Mouse (Mus musculus) intestine, embryonic 16.5 days (tissue): ENCODE measurements around the gene Tgfbr2. TPM values are rescaled to one million over a fixed set of nuclear protein-coding genes. Genes with fewer than 3 reads are reported as not detected.

Source experiments
- ATAC-seq: fragments of 200-750 bp; cut with Nextera tagmentation; 2 replicates; pipeline ENCODE4 v1.8.0; 2017; ENCODE audit warnings: moderate TSS enrichment, moderate library complexity
- H3K27ac ChIP-seq: fragments of 300-500 bp; sonication (generic); 2 replicates; pipeline ENCODE4 v1.5.1; 2014; ENCODE audit warnings: mild to moderate bottlenecking, low read length
- H3K27me3 ChIP-seq: fragments of 300-500 bp; sonication (generic); replicated peaks from 2 replicates; pipeline ENCODE4 v1.6.1; 2014; ENCODE audit warnings: low read length, control low read depth, mixed read lengths; ENCODE audit not compliant: control insufficient read depth, insufficient read depth
- H3K36me3 ChIP-seq: fragments of 300-500 bp; sonication (generic); 2 replicates; pipeline ENCODE4 v1.6.1; 2014; ENCODE audit warnings: low read length, control low read depth; ENCODE audit not compliant: control insufficient read depth, insufficient read depth
- H3K4me1 ChIP-seq: fragments of 300-500 bp; sonication (generic); 2 replicates; pipeline ENCODE4 v1.6.1; 2014; ENCODE audit warnings: low read length, control low read depth, mixed read lengths; ENCODE audit not compliant: control insufficient read depth, insufficient read depth
- H3K4me2 ChIP-seq: fragments of 300-500 bp; sonication (generic); 2 replicates; pipeline ENCODE4 v1.6.1; 2014; ENCODE audit warnings: low read depth, low read length, control low read depth
- H3K4me3 ChIP-seq: fragments of 300-500 bp; sonication (generic); 2 replicates; pipeline ENCODE4 v1.5.1; 2014; ENCODE audit warnings: mild to moderate bottlenecking, low read length
- H3K9ac ChIP-seq: fragments of 300-500 bp; sonication (generic); 2 replicates; pipeline ENCODE4 v1.6.1; 2014; ENCODE audit warnings: low read depth, low read length
- H3K9me3 ChIP-seq: fragments of 300-500 bp; sonication (generic); 2 replicates; pipeline ENCODE4 v1.6.1; 2016; ENCODE audit warnings: low read length, control low read depth; ENCODE audit not compliant: control insufficient read depth
- WGBS: fragments of 180-500 bp; shearing (Covaris S2); extraction: QIAGEN DNeasy Blood & Tissue Kit; methylation state at CpG from one replicate; pipeline ENCODE4 v1.1.7; 2014; 5-methylcytosine and 5-hydroxymethylcytosine counted together
- polyA plus RNA-seq: library from polyadenylated mRNA; unstranded; fragments of >200 nt; fragmentation: Nextera tagmentation; extraction: Ambion mirVana; gene quantifications from 2 replicates; pipeline ENCODE4 v1.2.1, GENCODE M21; 2015

Gene Tgfbr2
- polyA plus RNA-seq = 23.6 and 26.9 TPM in 2 replicates

- peak within 1 kb of the TSS; percentile 84 for H3K4me2 ChIP-seq
- H3K9me3 ChIP-seq = no peaks in the 10 kb centered on the region
- peak within 1 kb of the TSS; percentile 95 for H3K4me3 ChIP-seq
- no peaks in the 10 kb centered on the region for H3K27me3 ChIP-seq
- peaks cover 28% of the 10 kb centered on the region for H3K4me1 ChIP-seq
- H3K27ac ChIP-seq = peak within 1 kb of the TSS; percentile 97
- ATAC-seq = peak; percentile 85
- no peaks in the 10 kb centered on the region for H3K36me3 ChIP-seq
- under 1% methylated on average over 88 of the region's 90 CpGs for WGBS
- peak within 1 kb of the TSS; percentile 99 for H3K9ac ChIP-seq
Measured at GRCm38 (mm10) chr9:116174481-116175461, at the start of gene Tgfbr2. Tgfbr2 (minus strand) TSS chr9:116175360.

GRCm38 (mm10) chr9:116223368-116223767 lies 48.2 kb upstream of the Tgfbr2 start:
- H3K4me2 ChIP-seq = no peak overlapping the region
- no peak overlapping the region for H3K27ac ChIP-seq
- WGBS = 47% methylated on average over 6 of the region's 6 CpGs
- H3K27me3 ChIP-seq = no peaks in the 10 kb centered on the region
- H3K9ac ChIP-seq = no peak overlapping the region
- H3K4me3 ChIP-seq = no peak overlapping the region
- ATAC-seq = peak; percentile 76
- H3K4me1 ChIP-seq = 0 out of 2 replicates have a peak, but pooled peaks cover under 1% of the 10 kb centered on the region
- H3K9me3 ChIP-seq = no peaks in the 10 kb centered on the region
- no peaks in the 10 kb centered on the region for H3K36me3 ChIP-seq

GRCm38 (mm10) chr9:116222643-116223042 lies 47.5 kb upstream of the Tgfbr2 start:
- Histone ChIP-seq H3K4me1 (no peaks in the 10 kb centered on the region), H3K27ac (no peak overlapping the region), H3K4me3 (no peak overlapping the region), H3K4me2 (no peak overlapping the region), H3K27me3 (no peaks in the 10 kb centered on the region), H3K9ac (no peak overlapping the region), H3K36me3 (no peaks in the 10 kb centered on the region), H3K9me3 (no peaks in the 10 kb centered on the region)
- WGBS = 69% methylated on average over 5 of the region's 5 CpGs
- peak; percentile 52 for ATAC-seq

GRCm38 (mm10) chr9:116222000-116222399 lies 46.8 kb upstream of the Tgfbr2 start:
- H3K27ac ChIP-seq = no peak overlapping the region
- H3K27me3 ChIP-seq = no peaks in the 10 kb centered on the region
- H3K4me3 ChIP-seq = no peak overlapping the region
- no peak overlapping the region for H3K9ac ChIP-seq
- no peaks in the 10 kb centered on the region for H3K9me3 ChIP-seq
- 77% methylated on average over 11 of the region's 11 CpGs for WGBS
- H3K4me2 ChIP-seq = no peak overlapping the region
- H3K4me1 ChIP-seq = no peaks in the 10 kb centered on the region
- no peaks in the 10 kb centered on the region for H3K36me3 ChIP-seq
- ATAC-seq = no peak

- WGBS = 86% methylated on average over 6 of the region's 6 CpGs
- ATAC-seq = no peak
Measured at GRCm38 (mm10) chr9:116221565-116221964, 46.4 kb upstream of the Tgfbr2 start.

GRCm38 (mm10) chr9:116220616-116221015 lies 45.5 kb upstream of the Tgfbr2 start:
- H3K36me3 ChIP-seq = no peaks in the 10 kb centered on the region
- no peak overlapping the region for H3K4me2 ChIP-seq
- no peaks in the 10 kb centered on the region for H3K9me3 ChIP-seq
- H3K4me3 ChIP-seq = no peak overlapping the region
- H3K9ac ChIP-seq = no peak overlapping the region
- no peaks in the 10 kb centered on the region for H3K27me3 ChIP-seq
- WGBS = 92% methylated on average over 6 of the region's 6 CpGs
- no peak overlapping the region for H3K27ac ChIP-seq
- ATAC-seq = no peak
- H3K4me1 ChIP-seq = no peaks in the 10 kb centered on the region

More at GRCm38 (mm10) chr9:116221565-116221964, 46.4 kb upstream of the Tgfbr2 start:
- H3K27ac ChIP-seq = no peak overlapping the region
- no peak overlapping the region for H3K4me3 ChIP-seq
- H3K9me3 ChIP-seq = no peaks in the 10 kb centered on the region
- no peaks in the 10 kb centered on the region for H3K36me3 ChIP-seq
- no peaks in the 10 kb centered on the region for H3K27me3 ChIP-seq
- H3K4me1 ChIP-seq = no peaks in the 10 kb centered on the region
- no peak overlapping the region for H3K9ac ChIP-seq
- H3K4me2 ChIP-seq = no peak overlapping the region

GRCm38 (mm10) chr9:116220159-116220515 lies 45.0 kb upstream of the Tgfbr2 start:
- Histone ChIP-seq H3K27ac (no peak overlapping the region), H3K9me3 (no peaks in the 10 kb centered on the region), H3K36me3 (no peaks in the 10 kb centered on the region), H3K27me3 (no peaks in the 10 kb centered on the region), H3K4me3 (no peak overlapping the region), H3K4me2 (no peak overlapping the region), H3K9ac (no peak overlapping the region), H3K4me1 (no peaks in the 10 kb centered on the region)
- 92% methylated on average over 4 of the region's 4 CpGs for WGBS
- ATAC-seq = no peak

- H3K27ac ChIP-seq = 0 out of 2 replicates have a peak overlapping the region, but pooled peaks have one; percentile 50
- H3K4me2 ChIP-seq = no peak overlapping the region
Measured at GRCm38 (mm10) chr9:116219234-116220158, 44.3 kb upstream of the Tgfbr2 start.

GRCm38 (mm10) chr9:116218780-116219179 lies 43.6 kb upstream of the Tgfbr2 start:
- Histone ChIP-seq H3K9ac (no peak overlapping the region), H3K4me1 (no peaks in the 10 kb centered on the region), H3K27ac (no peak overlapping the region), H3K4me2 (no peak overlapping the region), H3K27me3 (no peaks in the 10 kb centered on the region), H3K36me3 (no peaks in the 10 kb centered on the region), H3K4me3 (no peak overlapping the region), H3K9me3 (no peaks in the 10 kb centered on the region)
- WGBS = 35% methylated on average over 4 of the region's 4 CpGs
- peak; percentile 62; the same call in 1 of the 2 replicates for ATAC-seq

More at GRCm38 (mm10) chr9:116219234-116220158, 44.3 kb upstream of the Tgfbr2 start:
- H3K9me3 ChIP-seq = no peaks in the 10 kb centered on the region
- WGBS = 69% methylated on average over 9 of the region's 9 CpGs
- H3K9ac ChIP-seq = no peak overlapping the region
- no peaks in the 10 kb centered on the region for H3K27me3 ChIP-seq
- no peak overlapping the region for H3K4me3 ChIP-seq
- no peak for ATAC-seq
- no peaks in the 10 kb centered on the region for H3K4me1 ChIP-seq
- H3K36me3 ChIP-seq = no peaks in the 10 kb centered on the region
